Mouse (Mus musculus): ENCODE measurements at regions not wholly inside any gene's neighbourhood (a gene's known extent, or its start where the extent isn't known, plus 50 kb on each side); places are given as distances from the start of the nearest gene placed in this dataset.

- Histone ChIP-seq H3K4me2 (no peak overlapping the region), H3K36me3 (no peaks in the 10 kb centered on the region), H3K27me3 (replicated peaks) (no peaks in the 10 kb centered on the region), H3K9me3 (no peaks in the 10 kb centered on the region), H3K4me3 (replicated peaks) (no peak overlapping the region), H3K27ac (no peak overlapping the region), H3K4me1 (no peaks in the 10 kb centered on the region), H3K9ac (no peak overlapping the region)
- ATAC-seq (ENCODE audit: insufficient read depth, low FRiP score, low read depth), result no peak
- 78% methylated on average over 13 of the region's 13 CpGs for WGBS
Measured at GRCm38 (mm10) chr12:107041927-107042652, 446.3 kb upstream of the 3110018I06Rik start.

GRCm38 (mm10) chr12:107046496-107046895, 441.9 kb upstream of the 3110018I06Rik start:
- H3K27ac ChIP-seq, result no peak overlapping the region
- no peaks in the 10 kb centered on the region for H3K27me3 ChIP-seq (replicated peaks)
- no peak overlapping the region for H3K9ac ChIP-seq
- H3K36me3 ChIP-seq, result no peaks in the 10 kb centered on the region
- H3K4me3 ChIP-seq (replicated peaks), result no peak overlapping the region
- no peaks in the 10 kb centered on the region for H3K9me3 ChIP-seq
- no peaks in the 10 kb centered on the region for H3K4me1 ChIP-seq
- WGBS, result 79% methylated on average over 3 of the region's 3 CpGs
- no peak for ATAC-seq (ENCODE audit: insufficient read depth, low FRiP score, low read depth)
- no peak overlapping the region for H3K4me2 ChIP-seq

- no peak overlapping the region for H3K27ac ChIP-seq
- no peak overlapping the region for H3K4me2 ChIP-seq
- H3K36me3 ChIP-seq, result no peaks in the 10 kb centered on the region
- no peaks in the 10 kb centered on the region for H3K4me1 ChIP-seq
- H3K9me3 ChIP-seq, result no peaks in the 10 kb centered on the region
- no peak overlapping the region for H3K4me3 ChIP-seq (replicated peaks)
- 67% methylated on average over 13 of the region's 13 CpGs for WGBS
- H3K9ac ChIP-seq, result no peak overlapping the region
- no peaks in the 10 kb centered on the region for H3K27me3 ChIP-seq (replicated peaks)
- no peak for ATAC-seq (ENCODE audit: insufficient read depth, low FRiP score, low read depth)
Measured at GRCm38 (mm10) chr12:107047059-107047531, 441.3 kb upstream of the 3110018I06Rik start.

GRCm38 (mm10) chr12:107050891-107051635, 437.4 kb upstream of the 3110018I06Rik start:
- H3K4me3 ChIP-seq (replicated peaks), result no peak overlapping the region
- H3K4me2 ChIP-seq, result no peak overlapping the region
- H3K36me3 ChIP-seq, result no peaks in the 10 kb centered on the region
- no peak overlapping the region for H3K9ac ChIP-seq
- H3K4me1 ChIP-seq, result no peaks in the 10 kb centered on the region
- WGBS, result 75% methylated on average over 7 of the region's 7 CpGs
- H3K9me3 ChIP-seq, result no peaks in the 10 kb centered on the region
- H3K27ac ChIP-seq, result no peak overlapping the region
- ATAC-seq (ENCODE audit: insufficient read depth, low FRiP score, low read depth), result no peak
- H3K27me3 ChIP-seq (replicated peaks), result no peaks in the 10 kb centered on the region

GRCm38 (mm10) chr12:107052136-107052535, 436.3 kb upstream of the 3110018I06Rik start:
- Histone ChIP-seq H3K9ac (no peak overlapping the region), H3K27me3 (replicated peaks) (no peaks in the 10 kb centered on the region), H3K36me3 (no peaks in the 10 kb centered on the region), H3K4me3 (replicated peaks) (no peak overlapping the region), H3K27ac (no peak overlapping the region), H3K9me3 (no peaks in the 10 kb centered on the region), H3K4me2 (no peak overlapping the region), H3K4me1 (no peaks in the 10 kb centered on the region)
- 92% methylated on average over 6 of the region's 6 CpGs for WGBS
- no peak for ATAC-seq (ENCODE audit: insufficient read depth, low FRiP score, low read depth)

- H3K9ac ChIP-seq, result no peak overlapping the region
- H3K9me3 ChIP-seq, result no peaks in the 10 kb centered on the region
- no peak for ATAC-seq (ENCODE audit: insufficient read depth, low FRiP score, low read depth)
- H3K27me3 ChIP-seq (replicated peaks), result no peaks in the 10 kb centered on the region
- H3K27ac ChIP-seq, result no peak overlapping the region
- no peaks in the 10 kb centered on the region for H3K36me3 ChIP-seq
- WGBS, result 25% methylated on average over 5 of the region's 5 CpGs
- H3K4me1 ChIP-seq, result no peaks in the 10 kb centered on the region
- H3K4me2 ChIP-seq, result no peak overlapping the region
- H3K4me3 ChIP-seq (replicated peaks), result no peak overlapping the region
Measured at GRCm38 (mm10) chr12:107056553-107056952, 431.9 kb upstream of the 3110018I06Rik start.

GRCm38 (mm10) chr12:107060514-107060913, 427.9 kb upstream of the 3110018I06Rik start:
- whole genome bisulfite sequencing, result 63% methylated on average over 3 of the region's 3 CpGs
- Histone ChIP-seq H3K27me3 (replicated peaks) (no peaks in the 10 kb centered on the region), H3K4me1 (no peaks in the 10 kb centered on the region), H3K9me3 (no peaks in the 10 kb centered on the region), H3K9ac (no peak overlapping the region), H3K27ac (no peak overlapping the region), H3K4me2 (no peak overlapping the region), H3K36me3 (no peaks in the 10 kb centered on the region), H3K4me3 (replicated peaks) (no peak overlapping the region)
- no peak for ATAC-seq (ENCODE audit: insufficient read depth, low FRiP score, low read depth)

- Histone ChIP-seq H3K4me2 (no peak overlapping the region), H3K9me3 (no peaks in the 10 kb centered on the region), H3K27me3 (replicated peaks) (no peaks in the 10 kb centered on the region), H3K36me3 (no peaks in the 10 kb centered on the region), H3K4me1 (no peaks in the 10 kb centered on the region), H3K9ac (no peak overlapping the region), H3K4me3 (replicated peaks) (no peak overlapping the region), H3K27ac (no peak overlapping the region)
- no peak for ATAC-seq (ENCODE audit: insufficient read depth, low FRiP score, low read depth)
- WGBS, result 74% methylated on average over 2 of the region's 2 CpGs
Measured at GRCm38 (mm10) chr12:107067346-107067745, 421.1 kb upstream of the 3110018I06Rik start.

- WGBS, result 70% methylated on average over 10 of the region's 10 CpGs
- ATAC-seq (ENCODE audit: insufficient read depth, low FRiP score, low read depth), result no peak
- Histone ChIP-seq H3K36me3 (no peaks in the 10 kb centered on the region), H3K4me1 (no peaks in the 10 kb centered on the region), H3K4me3 (replicated peaks) (no peak overlapping the region), H3K27me3 (replicated peaks) (no peaks in the 10 kb centered on the region), H3K9me3 (no peaks in the 10 kb centered on the region), H3K9ac (no peak overlapping the region), H3K4me2 (no peak overlapping the region), H3K27ac (no peak overlapping the region)
Measured at GRCm38 (mm10) chr12:107082541-107082940, 405.9 kb upstream of the 3110018I06Rik start.

GRCm38 (mm10) chr12:107085058-107085905, 403.1 kb upstream of the 3110018I06Rik start:
- H3K27ac ChIP-seq, result no peak overlapping the region
- 56% methylated on average over 14 of the region's 14 CpGs for WGBS
- no peak for ATAC-seq (ENCODE audit: insufficient read depth, low FRiP score, low read depth)

GRCm38 (mm10) chr12:107085906-107086655, 402.4 kb upstream of the 3110018I06Rik start:
- Histone ChIP-seq H3K36me3 (no peaks in the 10 kb centered on the region), H3K4me1 (no peaks in the 10 kb centered on the region), H3K9me3 (no peaks in the 10 kb centered on the region), H3K4me3 (replicated peaks) (no peak overlapping the region), H3K27ac (no peak overlapping the region), H3K9ac (no peak overlapping the region), H3K27me3 (replicated peaks) (no peaks in the 10 kb centered on the region), H3K4me2 (no peak overlapping the region)
- 42% methylated on average over 16 of the region's 16 CpGs for WGBS
- no peak for ATAC-seq (ENCODE audit: insufficient read depth, low FRiP score, low read depth)

More at GRCm38 (mm10) chr12:107085058-107085905, 403.1 kb upstream of the 3110018I06Rik start:
- Histone ChIP-seq H3K4me1 (no peaks in the 10 kb centered on the region), H3K4me3 (replicated peaks) (no peak overlapping the region), H3K36me3 (no peaks in the 10 kb centered on the region), H3K4me2 (no peak overlapping the region), H3K27me3 (replicated peaks) (no peaks in the 10 kb centered on the region), H3K9ac (no peak overlapping the region), H3K9me3 (no peaks in the 10 kb centered on the region)
